ENCODE assay signal across 20 mouse cellular contexts in the genomic region with DNA sequence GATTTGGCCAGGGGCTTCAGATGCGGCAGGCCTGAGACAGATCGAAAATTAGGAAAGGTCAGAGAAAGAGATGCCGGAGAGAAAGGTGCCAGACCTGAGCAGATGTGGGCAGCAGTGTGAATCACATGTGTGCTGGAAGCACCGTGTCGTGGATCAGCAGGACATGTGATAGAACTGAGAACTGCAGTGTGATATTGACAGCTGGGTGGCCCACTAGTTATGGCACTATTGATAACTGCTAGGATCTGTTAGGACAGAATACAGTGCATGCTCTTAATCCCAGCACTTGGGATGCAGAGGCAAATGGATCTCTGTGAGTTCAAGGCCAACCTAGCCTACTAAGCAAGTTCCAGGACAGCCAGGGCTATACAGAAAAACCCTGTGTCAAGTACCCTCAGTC. TPM values are rescaled to one million over a fixed set of nuclear protein-coding genes. Genes with fewer than 3 reads are reported as not detected.
DNase-seq lines count a peak whose midpoint lies in the region; ATAC-seq and TF ChIP-seq lines count a peak whose summit lies in the region.
"Had no signal": no experiment of that assay in that cellular context is flagged by ENCODE, and none has a peak within 500 bp of the region (broad histone marks: within the 10 kb centered on the region; RNA-seq: fewer than 3 reads in every experiment).

No protein-coding gene starts in this region.

- no peak for TF ChIP-seq POLR2A in spleen, adult 2 months (IDR thresholded peaks at IDR 0.05; ENCODE audit: low read depth, low read length)

- TF ChIP-seq CTCF in spleen, adult 2 months (IDR thresholded peaks at IDR 0.05; ENCODE audit: extremely low read depth, insufficient read depth, insufficient read length, insufficient replicate concordance) = no peak

- H3K27ac ChIP-seq in spleen, adult 2 months (ENCODE audit: insufficient read depth, low read length) = 0 out of 2 replicates have a peak overlapping the region, but pooled peaks have one; percentile 1
- H3K27ac ChIP-seq in liver, embryonic 11.5 days (ENCODE audit: low read depth, low read length) = peak overlapping the region; percentile 82
- H3K27ac ChIP-seq in liver, embryonic 15.5 days (replicated peaks) = peak overlapping the region; percentile 57; the same call in 1 of the 2 replicates
- no peak overlapping the region for H3K27ac ChIP-seq in heart, embryonic 10.5 days
- H3K27ac ChIP-seq: embryonic facial prominence, embryonic 13.5 days; forebrain, embryonic 12.5 days; heart, adult 2 months had no signal

- H3K9ac ChIP-seq in liver, embryonic 11.5 days (ENCODE audit: low read depth, low read length) = no peak overlapping the region
- no peak overlapping the region for H3K9ac ChIP-seq in liver, embryonic 15.5 days
- H3K9ac ChIP-seq: embryonic facial prominence, embryonic 13.5 days; forebrain, embryonic 12.5 days; heart, embryonic 12.5 days had no signal

- no peaks in the 10 kb centered on the region for H3K27me3 ChIP-seq in spleen, adult 2 months (ENCODE audit: control insufficient read depth, insufficient read depth, low read length)
- H3K27me3 ChIP-seq in liver, embryonic 11.5 days (replicated peaks; ENCODE audit: control insufficient read depth, insufficient read depth, low read length) = no peaks in the 10 kb centered on the region
- H3K27me3 ChIP-seq in liver, embryonic 15.5 days = no peaks in the 10 kb centered on the region
- no peaks in the 10 kb centered on the region for H3K27me3 ChIP-seq in heart, embryonic 10.5 days (ENCODE audit: insufficient read depth, poor library complexity, severe bottlenecking)
- H3K27me3 ChIP-seq: embryonic facial prominence, embryonic 13.5 days; forebrain, embryonic 12.5 days; heart, embryonic 12.5 days had no signal

- peak; percentile 51 for ATAC-seq in liver, embryonic 11.5 days (replicated peaks; ENCODE audit: low FRiP score)
- ATAC-seq in liver, embryonic 15.5 days (ENCODE audit: insufficient read depth) = peak; percentile 65
- ATAC-seq: forebrain, embryonic 16.5 days; hindbrain, embryonic 16.5 days; inflammation-experienced regulatory T-cells, adult 6 months had no signal

- DNase-seq in spleen, adult 2 months (ENCODE audit: low read depth in 1 of 2, low spot score in 2 of 2) = no peak
- DNase-seq in spleen, postnatal 4 days (ENCODE audit: low spot score in 2 of 2) = no peak
- DNase-seq in liver, embryonic 11.5 days (ENCODE audit: low spot score) = no peak
- DNase-seq in cerebellum, postnatal 10 days = no peak
- DNase-seq in kidney, postnatal 4 days = no peak
- no peak for DNase-seq in heart, embryonic 10.5 days (ENCODE audit: low spot score)
- DNase-seq: adrenal gland, adult 8-10 months; adrenal gland, postnatal 36 days; cerebellum, adult 11 months; cerebellum, adult 8-10 months; cerebellum, postnatal 25 days; gastrocnemius, postnatal 10 days; heart, adult 2 months had no signal

- H3K4me1 ChIP-seq in spleen, adult 2 months (ENCODE audit: control insufficient read depth, insufficient read depth, insufficient read length) = peaks cover 15% of the 10 kb centered on the region; the same call in 1 of the 2 replicates
- peaks cover 43% of the 10 kb centered on the region for H3K4me1 ChIP-seq in liver, embryonic 11.5 days (replicated peaks; ENCODE audit: control insufficient read depth, insufficient read depth, low read length)
- peaks cover 48% of the 10 kb centered on the region for H3K4me1 ChIP-seq in liver, embryonic 15.5 days (replicated peaks)
- H3K4me1 ChIP-seq in heart, embryonic 10.5 days = peaks cover 33% of the 10 kb centered on the region

- H3K4me2 ChIP-seq in liver, embryonic 11.5 days = peak overlapping the region; percentile 36
- H3K4me2 ChIP-seq in liver, embryonic 15.5 days = 0 out of 2 replicates have a peak overlapping the region, but pooled peaks have one; percentile 44
- H3K4me2 ChIP-seq: embryonic facial prominence, embryonic 13.5 days; forebrain, embryonic 12.5 days; heart, embryonic 12.5 days had no signal

- WGBS in spleen, adult 2 months = 77% methylated on average over 5 of the region's 5 CpGs
- 68% methylated on average over 5 of the region's 5 CpGs for WGBS in liver, embryonic 11.5 days
- whole genome bisulfite sequencing in liver, embryonic 15.5 days (ENCODE audit: insufficient replicate concordance) = 56% methylated on average over 5 of the region's 5 CpGs
- 89% methylated on average over 5 of the region's 5 CpGs for WGBS in heart, embryonic 10.5 days

- H3K36me3 ChIP-seq in spleen, adult 2 months (ENCODE audit: control insufficient read depth, insufficient read depth, low read length) = no peaks in the 10 kb centered on the region
- no peaks in the 10 kb centered on the region for H3K36me3 ChIP-seq in liver, embryonic 11.5 days (ENCODE audit: control insufficient read depth, insufficient read depth, low read length)
- no peaks in the 10 kb centered on the region for H3K36me3 ChIP-seq in liver, embryonic 15.5 days (replicated peaks)
- H3K36me3 ChIP-seq in heart, embryonic 10.5 days = no peaks in the 10 kb centered on the region
- H3K36me3 ChIP-seq: embryonic facial prominence, embryonic 13.5 days; forebrain, embryonic 12.5 days; heart, embryonic 12.5 days had no signal

- H3K4me3 ChIP-seq in spleen, adult 2 months (ENCODE audit: extremely low read depth, insufficient read depth, insufficient read length) = no peak overlapping the region
- no peak overlapping the region for H3K4me3 ChIP-seq in liver, embryonic 11.5 days (ENCODE audit: low read depth, low read length)
- no peak overlapping the region for H3K4me3 ChIP-seq in liver, embryonic 15.5 days (replicated peaks)
- H3K4me3 ChIP-seq in heart, embryonic 10.5 days = no peak overlapping the region
- H3K4me3 ChIP-seq: embryonic facial prominence, embryonic 13.5 days; forebrain, embryonic 12.5 days; heart, adult 2 months; heart, embryonic 12.5 days had no signal

- no peaks in the 10 kb centered on the region for H3K9me3 ChIP-seq in liver, embryonic 11.5 days (ENCODE audit: control insufficient read depth, low read length)
- no peaks in the 10 kb centered on the region for H3K9me3 ChIP-seq in liver, embryonic 15.5 days (replicated peaks)
- H3K9me3 ChIP-seq in heart, embryonic 10.5 days = no peaks in the 10 kb centered on the region
- H3K9me3 ChIP-seq: embryonic facial prominence, embryonic 13.5 days; forebrain, embryonic 12.5 days had no signal

RNA-seq across cellular contexts. Expression of a gene that starts 10.3 kb away (rescaled TPM):
- polyA plus RNA-seq in spleen, adult 2 months (2012; rRNA removed) = 22.1 and 26.6 TPM in 2 replicates
- polyA plus RNA-seq in liver, embryonic 11.5 days (2014; fragmentation: Nextera tagmentation; extraction: Ambion mirVana) = 31.2 and 35.4 TPM in 2 replicates
- 11.9 and 13.4 TPM in 2 replicates for polyA plus RNA-seq in liver, embryonic 15.5 days (2015; fragmentation: Nextera tagmentation; extraction: Ambion mirVana)
- 22.6 and 26.5 TPM in 2 replicates for polyA plus RNA-seq in heart, embryonic 10.5 days (2016; fragmentation: Nextera tagmentation; extraction: Ambion mirVana)
